Mouse (Mus musculus) frontal cortex, postnatal 10 days (tissue): ENCODE results near the gene Ccer2.

Experiments
- DNase-seq, 2 experiments: peaks; one replicate each; pipeline ENCODE4 v3.0.0; 2022; ENCODE audit warnings: low spot score in 2 of 2, mixed read lengths in 1 of 2

Ccer2 gene

DNA sequence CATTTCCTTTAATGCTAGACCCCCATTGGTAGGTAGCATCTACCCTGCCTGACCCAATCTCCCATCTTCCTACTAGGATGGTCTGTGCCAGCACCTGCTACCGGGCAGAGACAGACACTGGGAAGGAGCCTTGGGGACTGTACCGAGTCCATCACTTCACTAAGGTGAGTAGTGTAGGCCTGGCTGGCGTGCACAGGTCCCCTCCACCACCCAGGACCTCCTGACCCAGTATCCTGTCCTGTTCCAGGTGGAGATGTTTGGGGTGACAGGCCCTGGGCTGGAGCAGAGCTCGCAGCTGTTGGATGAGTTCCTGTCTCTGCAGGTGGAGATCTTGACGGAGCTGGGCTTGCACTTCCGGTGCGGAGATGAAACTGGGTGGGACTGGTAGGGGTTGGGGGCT is 6.0 kb upstream of the Ccer2 start:
- DNase-seq, result no peak

DNA sequence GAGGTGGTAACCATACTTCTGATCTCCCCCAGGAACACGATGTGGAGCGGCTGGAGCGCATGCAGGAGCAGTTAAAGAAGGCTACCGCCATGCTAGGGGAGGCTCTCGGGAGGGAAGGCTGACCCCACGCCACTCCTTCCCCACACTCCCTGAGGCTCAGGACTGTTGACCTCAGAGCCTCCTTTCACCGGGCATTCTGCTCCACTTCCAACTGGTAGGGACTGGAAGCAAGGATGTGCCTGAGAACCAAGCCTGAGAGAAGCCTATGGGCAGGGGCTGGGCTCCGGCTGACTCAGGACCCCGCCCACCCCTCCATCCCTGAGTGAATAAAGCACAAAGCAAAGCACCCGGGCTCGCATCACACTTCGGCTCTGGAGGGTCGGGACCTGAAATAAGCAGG is 2.6 kb downstream of the Ccer2 start:
- no peak for DNase-seq

DNA sequence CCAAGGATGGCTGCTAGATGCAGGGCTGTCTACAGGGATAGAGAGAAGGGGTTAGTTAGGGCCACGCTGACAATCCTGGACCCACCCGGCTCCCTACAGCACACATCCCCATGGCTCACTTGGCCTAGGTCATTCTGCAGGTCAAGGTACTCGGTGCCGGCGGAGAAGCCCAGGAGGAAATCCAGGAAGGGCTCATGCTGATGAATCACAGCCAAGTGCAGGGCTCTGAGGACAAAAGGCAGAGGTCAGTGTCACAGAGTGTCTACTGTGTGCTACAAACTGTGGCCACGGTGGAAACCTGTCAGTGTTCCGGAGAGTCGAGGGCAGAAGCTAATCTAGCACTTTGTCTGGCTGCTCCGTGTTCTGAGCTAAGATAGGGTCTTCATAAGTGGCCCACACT is 5.9 kb downstream of the Ccer2 start:
- no peak for DNase-seq

DNA sequence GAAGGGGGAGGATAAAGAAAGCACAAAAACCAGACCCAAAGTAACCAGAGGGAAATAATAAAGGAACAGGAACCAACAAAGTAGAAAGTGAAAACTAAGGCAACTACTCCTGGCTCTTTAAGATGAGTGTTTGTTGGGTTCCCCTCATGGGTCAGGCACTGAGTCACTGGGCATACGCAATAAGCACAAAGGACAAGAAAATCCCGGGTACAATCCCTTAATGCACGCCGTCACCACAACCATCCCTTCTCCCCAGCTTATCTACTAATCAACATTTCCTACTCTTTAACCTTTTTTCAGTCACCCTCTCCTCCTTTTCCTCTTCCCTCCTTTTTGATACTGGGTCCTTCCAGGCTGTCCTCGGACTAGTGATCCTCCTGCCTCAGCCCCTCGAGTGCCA is 9.2 kb downstream of the Ccer2 start:
- no peak for DNase-seq

DNA sequence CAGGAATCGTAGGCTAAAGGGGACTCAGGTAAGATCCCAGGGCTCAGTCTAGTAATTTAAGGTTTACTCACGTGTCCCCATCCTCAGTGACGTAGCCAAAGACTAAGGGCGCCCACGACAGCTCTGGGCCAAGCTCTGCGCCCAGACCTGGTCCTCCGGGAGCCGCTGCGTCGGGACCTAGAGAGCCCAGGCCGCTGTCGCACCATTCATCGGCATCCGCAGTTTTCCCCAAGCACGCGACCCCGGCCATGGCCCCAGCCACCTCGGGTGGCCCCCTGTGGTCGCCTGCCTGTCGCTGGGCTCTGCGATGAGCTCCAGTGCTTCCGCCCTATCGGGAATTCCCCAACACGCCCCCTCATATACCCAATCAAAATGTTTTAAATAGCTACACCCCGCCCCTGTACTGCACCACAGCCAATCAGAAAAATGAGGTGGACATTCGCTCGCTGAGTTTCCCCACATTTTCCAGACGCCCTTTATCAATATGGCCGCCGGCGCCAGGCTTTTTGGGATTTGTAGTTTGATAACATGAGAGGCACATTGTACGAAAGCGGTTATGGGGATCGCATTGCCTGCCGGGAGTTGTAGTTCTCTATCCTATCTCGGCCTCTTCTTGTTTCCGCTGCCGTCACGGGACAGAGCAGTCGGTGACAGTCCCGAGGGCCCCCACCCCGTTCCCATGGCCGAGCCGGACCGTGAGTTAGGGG is 10.4 kb downstream of the Ccer2 start, which contains the start of gene Sirt2:
Gene Sirt2 (plus strand): TSS at position 563 of the 707 bp plus-strand sequence.
- peak; percentile 97 to 98 for DNase-seq

DNA sequence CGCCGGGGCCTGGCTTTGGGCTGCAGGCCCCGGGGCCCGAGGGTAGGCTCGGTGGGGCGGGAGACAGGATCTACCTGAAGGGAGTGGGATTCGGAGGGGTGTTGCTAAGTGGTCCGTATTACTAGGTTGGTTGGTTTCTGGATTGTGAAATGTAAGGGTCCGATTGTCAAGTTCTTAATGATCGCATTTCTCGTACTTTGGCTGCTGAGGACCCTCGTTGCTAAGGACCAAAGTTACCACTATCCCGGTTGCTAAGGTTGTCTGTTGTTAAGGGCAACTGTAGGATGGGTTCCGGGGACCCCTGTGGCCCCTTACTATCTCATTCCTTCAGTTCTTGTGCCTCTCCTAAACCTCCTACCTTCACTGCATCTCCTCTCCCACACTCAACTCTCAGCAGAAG is 10.9 kb downstream of the Ccer2 start:
- no peak for DNase-seq

DNA sequence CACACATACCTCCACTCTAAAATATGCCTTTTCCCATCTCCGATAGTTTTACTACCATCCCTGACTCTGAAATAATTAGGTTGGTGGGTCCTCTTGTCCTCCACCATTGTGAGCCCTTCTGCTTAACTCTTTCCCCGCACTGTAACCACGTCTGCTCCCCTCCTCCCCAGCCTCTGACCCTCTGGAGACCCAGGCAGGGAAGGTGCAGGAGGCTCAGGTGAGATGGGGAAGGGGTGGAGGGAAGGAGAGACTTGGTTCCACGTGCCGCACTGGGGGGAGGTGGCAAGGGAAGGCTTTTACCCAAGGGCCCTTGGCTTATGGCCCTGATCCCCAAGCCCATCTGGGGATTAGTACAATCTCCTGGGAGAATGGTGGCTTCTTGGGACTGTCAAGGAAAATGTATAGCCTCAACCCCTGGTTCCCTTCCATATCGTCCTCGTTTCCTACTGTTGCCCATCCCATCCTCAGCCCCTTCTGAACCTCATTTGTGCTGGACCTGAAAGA is 11.5 kb downstream of the Ccer2 start, which contains the start of gene Nfkbib:
Gene Nfkbib (minus strand): TSS at position 51 of the 504 bp plus-strand sequence.
- DNase-seq, result no peak

DNA sequence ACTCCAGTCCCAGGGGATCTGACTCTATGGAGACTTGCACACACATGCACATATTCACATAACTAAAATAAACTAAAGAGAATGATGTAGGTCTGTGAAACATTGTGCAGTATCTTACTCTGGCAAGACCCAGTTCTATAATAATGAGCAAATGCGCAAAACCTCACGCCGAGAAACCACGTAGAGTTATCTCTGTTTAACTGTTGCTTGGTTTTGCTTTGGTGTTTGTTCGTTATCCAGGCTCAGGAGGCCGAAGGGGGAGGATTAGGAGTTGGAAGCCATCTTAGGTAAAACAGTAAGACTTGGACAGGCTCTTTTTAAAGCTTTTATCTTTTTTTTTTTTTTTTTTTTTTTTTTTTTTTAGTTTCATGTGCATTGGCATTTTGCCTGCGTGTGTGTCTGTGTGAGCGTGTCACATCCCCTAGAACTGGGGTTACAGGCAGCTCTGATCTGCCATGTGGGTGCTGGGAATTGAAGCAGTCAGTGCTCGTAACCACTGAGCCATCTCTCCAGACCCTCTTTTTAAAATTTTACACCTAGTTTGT is 13.5 kb downstream of the Ccer2 start:
- no peak for DNase-seq

DNA sequence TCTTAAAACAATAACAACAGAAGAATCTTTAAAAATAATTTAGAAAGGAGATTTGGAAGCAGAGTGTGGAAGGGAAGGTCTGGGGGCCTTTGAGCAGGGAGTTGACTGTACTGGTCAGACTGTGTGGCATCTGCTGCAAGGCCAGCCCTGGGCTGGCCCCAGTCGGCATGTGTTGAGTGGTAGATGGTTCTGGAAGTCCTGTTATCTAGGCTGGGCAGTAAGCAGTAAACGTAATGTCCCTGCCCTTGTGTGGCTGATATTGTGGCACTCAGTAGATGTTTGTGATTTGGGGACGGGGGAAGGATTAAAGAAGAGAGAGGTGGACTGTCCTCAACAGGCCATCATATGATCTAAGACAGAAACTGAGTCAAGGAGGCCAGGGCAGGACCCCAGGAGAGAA is 14.3 kb downstream of the Ccer2 start:
- DNase-seq, result no peak

DNA sequence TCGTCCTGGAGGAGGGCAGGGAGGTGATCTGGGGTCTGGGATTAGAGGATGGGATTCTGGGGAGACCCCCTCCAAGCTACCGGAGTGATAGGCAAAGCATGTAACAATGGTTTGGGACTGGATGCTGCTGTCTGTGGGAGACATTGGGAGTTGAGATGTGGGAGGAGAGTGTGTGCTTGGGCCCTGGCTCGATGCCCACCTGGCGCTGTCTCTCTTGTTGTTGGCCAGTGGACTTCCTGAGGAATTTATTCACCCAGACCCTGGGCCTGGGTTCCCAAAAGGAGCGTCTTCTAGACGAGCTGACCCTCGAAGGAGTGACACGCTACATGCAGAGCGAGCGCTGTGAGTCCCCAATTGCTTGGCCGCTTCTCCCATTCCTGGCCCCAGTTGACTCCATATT is 15.9 kb downstream of the Ccer2 start:
- no peak for DNase-seq

DNA sequence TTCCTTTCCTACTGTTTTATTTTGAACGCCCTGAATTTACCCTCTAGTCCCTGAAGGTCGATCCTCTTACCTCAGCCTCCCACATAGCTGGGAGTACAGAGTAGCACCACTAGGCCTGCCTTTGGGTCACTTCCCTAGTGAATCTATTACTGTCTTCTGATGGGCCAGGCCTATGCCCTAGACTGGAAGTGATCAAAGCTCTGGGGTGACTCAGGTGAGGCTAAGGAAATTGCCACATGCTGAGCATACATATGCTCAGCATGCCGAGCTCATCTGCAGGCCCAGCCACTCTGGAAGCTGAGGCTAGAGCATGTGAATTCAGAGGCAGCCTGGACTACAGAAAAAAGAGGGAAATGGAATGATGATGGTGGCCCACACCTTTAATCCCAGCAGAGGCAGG is 17.2 kb downstream of the Ccer2 start:
- no peak for DNase-seq

DNA sequence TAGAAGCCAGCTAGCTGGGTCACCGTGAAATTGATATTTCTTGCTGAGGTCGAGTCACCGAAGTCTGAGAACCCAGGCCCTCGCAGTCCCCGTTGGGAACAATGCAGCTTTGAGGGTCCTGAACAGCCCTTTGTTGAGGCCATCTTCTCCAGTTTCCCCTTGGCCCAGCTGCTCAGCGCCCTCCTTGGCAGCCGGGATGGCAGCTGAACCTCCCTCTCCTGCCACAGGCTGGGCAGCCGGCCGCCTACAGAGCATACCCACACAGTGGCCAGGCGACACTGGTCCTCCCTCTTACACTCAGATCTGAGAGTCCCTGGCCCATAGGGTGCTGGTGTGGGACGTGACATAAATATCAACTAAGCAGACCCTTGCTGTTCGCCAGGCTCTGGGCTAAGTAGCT is 18.2 kb downstream of the Ccer2 start:
- DNase-seq, result no peak

DNA sequence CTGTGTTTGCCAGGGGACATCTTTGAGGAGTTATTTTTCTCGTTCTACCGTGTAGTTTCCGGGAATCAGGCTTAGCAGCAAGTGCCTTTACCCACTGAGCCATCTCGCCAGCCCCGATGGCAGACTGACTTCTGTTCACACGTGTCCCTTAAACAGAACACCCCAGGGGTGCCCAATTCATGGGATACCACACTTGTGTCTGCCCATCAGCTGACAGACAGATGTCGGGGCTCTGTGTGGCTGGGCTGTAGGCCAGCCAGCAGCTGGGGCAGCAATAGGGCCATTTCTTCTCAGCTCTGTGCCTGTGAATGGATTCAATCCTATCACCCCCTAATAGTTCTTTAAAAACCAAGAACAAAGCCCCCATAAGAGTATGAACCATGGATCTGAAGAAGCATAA is 19.2 kb downstream of the Ccer2 start:
- DNase-seq, result no peak

DNA sequence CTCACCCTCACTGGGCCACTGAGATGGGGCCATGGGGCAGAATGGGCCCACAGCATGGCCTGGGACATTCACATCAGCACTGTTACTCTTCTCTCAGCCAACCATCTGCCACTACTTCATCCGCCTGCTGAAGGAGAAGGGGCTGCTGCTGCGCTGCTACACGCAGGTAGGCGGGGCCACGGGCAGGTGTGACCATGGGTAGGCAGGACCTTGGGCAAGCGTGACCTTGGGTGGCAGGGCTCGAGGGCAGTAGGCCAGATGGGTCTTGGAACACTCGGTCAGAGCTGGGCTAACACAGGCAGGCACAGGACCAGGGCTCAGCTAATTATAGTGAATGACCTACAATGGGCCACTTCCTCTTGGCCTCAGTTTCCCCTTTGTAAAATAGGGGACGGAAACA is 22.9 kb downstream of the Ccer2 start:
- no peak for DNase-seq

DNA sequence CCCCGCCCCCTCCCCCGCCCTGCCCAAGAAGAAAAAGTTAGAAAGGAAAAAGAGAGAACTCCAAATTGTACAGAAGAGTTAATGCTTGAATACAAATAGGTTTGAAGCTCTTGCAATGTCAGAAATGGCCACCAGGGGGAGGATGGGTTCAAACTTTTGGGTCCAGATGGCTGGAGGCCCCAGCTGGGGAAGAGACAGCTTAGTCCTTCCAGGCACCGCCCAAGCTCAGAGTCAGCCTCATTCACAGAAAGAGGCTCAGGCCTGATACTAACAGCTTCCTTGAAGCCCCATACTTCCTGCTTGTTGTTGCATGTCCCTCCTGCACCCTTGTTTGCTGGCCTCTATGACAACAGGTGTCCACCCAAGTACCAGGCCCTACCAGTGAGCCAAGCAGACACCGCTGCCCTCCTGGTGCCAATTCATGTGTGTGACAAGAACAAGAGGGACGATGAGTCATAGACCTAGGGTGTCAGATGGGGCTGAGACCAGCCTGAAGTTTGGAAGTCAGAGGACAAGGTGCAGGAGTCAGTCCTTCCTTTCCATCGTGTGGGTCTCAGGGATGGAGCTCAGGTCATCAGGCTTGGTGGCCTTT is 24.2 kb downstream of the Ccer2 start:
- DNase-seq, result peak; percentile 82 to 84

DNA sequence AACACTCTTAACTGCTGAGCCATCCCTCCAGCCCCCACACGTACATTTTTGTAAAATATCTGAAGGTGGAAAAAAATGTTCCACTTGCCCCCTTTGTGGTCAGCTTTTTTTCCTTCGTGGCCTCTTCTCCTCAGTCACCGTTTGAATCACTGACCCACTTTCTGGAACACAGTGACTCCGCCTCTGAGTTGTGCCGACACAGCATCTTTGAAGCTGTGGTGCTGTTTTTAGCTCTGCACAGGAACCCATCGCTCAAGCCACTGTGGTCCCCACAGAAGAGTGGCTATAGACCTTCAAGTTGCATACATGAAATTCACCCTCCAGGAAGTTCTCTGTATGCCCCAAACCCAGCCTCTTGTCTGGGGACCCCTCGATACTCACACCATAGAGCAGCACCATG is 24.9 kb downstream of the Ccer2 start:
- no peak for DNase-seq

DNA sequence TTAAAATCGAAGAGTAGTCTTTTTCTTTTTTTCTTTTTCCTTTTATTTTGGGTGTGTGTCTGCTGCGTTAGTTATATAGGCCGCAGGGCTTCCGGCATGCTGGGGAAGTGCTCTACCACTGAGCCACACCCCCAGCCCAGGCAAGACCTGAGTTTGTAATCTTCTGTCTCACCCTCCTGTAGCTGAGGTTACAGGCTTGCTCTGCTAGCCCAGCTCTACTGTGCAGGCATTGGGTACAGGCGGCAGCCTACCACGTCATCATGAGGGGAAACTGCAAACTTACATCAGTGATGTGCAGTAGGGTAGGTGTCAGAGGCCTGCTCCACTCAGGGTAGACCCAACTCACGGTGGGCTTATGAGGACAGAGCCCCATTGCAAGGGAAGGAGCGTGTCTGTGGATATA is 25.3 kb downstream of the Ccer2 start:
- DNase-seq, result no peak

DNA sequence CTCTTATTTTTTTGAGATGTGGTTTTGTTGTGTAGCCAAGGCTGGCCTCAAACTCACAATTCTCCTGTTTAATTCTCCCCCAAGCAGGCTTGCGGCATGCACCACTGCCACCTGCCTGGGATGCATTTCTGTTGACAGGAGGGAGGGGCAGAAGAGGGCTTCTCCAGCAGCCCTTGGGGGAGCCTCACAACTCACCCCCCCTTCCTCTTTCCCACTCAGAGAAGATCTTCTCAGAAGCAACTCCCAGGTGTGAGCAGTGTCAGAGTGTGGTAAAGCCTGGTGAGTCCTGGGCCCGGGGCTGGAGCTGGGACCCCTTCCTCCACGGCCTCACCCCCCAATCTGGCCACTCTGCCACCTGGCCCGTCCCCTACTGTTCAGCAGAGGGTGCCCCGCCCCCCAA is 29.2 kb downstream of the Ccer2 start:
- DNase-seq, result no peak

DNA sequence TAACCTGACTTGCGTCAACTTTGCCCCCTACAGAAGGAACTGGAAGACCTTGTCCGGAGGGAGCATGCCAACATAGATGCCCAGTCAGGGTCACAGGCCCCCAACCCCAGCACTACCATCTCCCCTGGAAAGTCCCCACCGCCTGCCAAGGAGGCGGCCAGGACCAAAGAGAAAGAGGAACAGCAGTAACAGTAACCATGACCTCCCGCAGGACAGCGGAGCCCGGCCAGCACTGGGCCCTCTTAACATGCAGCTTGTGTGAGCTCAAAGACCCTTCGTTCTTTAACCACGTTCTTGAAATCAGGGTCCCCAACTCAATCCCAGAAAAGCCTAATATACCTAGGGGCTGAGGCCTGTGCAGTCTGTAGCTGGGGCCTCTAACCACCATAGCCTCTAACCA is 31.9 kb downstream of the Ccer2 start:
- no peak for DNase-seq

DNA sequence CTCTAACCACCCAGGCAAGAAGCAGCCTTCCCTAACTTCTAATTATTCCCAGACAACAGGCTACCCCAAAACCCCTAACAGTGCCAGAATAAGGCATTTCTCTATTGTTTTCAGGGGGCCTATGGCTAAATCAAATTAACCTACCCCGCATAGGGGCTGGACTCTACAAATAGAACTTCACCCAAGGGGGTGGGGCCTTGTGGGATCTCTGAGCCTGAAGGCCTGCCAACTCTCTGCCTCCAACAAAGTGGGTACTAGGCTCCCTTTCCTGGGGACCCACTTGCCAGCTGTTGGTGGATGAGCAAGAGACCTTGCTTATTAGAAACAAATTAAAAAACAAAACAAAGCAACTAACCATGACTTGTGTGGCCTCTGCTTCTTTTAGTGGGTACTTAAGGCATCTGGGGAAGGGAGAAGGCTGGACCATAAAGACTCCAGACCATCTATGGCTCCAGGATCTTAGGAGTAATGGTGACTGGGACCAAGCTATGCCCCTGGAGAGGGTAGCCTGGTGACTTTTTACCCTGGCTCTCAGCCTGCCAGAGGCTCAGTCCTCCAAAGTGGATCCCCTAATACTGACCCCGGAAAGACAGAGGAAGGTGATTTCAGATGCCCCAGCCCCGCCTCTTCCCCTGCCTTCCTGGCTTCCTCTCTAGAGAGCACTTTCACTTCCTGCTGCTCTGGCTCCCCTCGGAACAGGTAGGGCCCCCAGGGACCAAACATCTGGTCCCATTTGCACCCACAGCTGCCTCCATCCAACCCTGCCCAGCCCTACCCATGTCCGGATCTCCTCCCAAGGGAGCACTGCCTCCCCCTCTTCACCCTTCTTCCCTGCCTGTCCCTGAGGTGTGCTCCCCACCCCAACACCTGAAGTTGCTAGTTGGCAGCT is 32.6 kb downstream of the Ccer2 start, which contains the start of gene Rinl:
Gene Rinl (plus strand): TSS at position 663 of the 889 bp plus-strand sequence.
- no peak for DNase-seq

DNA sequence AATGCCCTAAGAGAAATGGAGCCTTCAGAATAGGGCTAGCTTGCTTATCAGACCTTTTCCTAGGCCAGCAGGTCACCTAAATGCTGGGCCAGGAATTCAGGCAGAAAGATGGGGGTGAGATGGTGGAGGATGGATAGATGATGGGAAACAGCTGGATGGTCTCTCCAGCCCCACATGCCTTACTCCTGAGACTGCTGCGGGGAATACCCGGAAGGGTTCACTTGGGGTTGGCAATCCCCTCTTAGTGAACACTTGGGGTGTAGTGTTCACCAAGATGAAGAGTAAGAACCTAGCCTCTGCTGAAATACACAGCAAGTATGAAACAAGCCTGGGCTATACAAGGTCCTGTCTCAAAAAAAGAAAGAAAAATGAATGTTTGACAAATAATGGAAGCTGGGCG is 33.3 kb downstream of the Ccer2 start:
- DNase-seq, result no peak
